Mouse (Mus musculus) hindbrain, postnatal 0 days (tissue): Measurements from ENCODE around the gene Flt4. TPM values are rescaled to one million over a fixed set of nuclear protein-coding genes. Genes with fewer than 3 reads are reported as not detected.

Experiments
- ATAC-seq: fragments of 200-750 bp; cut with Nextera tagmentation; 2 replicates; pipeline ENCODE4 v1.8.0; 2017; ENCODE audit warnings: mild to moderate bottlenecking, moderate TSS enrichment, moderate library complexity
- DNase-seq: peaks from one replicate; pipeline ENCODE4 v3.0.0-alpha.2; 2015; ENCODE audit warnings: low spot score
- H3K27ac ChIP-seq: fragments of 300-500 bp; sonication (generic); 2 replicates; pipeline ENCODE4 v1.5.1; 2014; ENCODE audit warnings: mild to moderate bottlenecking
- H3K27me3 ChIP-seq: fragments of 300-500 bp; sonication (generic); 2 replicates; pipeline ENCODE4 v1.6.1; 2014; ENCODE audit warnings: low read length, mixed read lengths; ENCODE audit not compliant: insufficient read depth
- H3K36me3 ChIP-seq: fragments of 300-500 bp; sonication (generic); 2 replicates; pipeline ENCODE4 v1.6.1; 2014; ENCODE audit warnings: low read length, mixed read lengths; ENCODE audit not compliant: insufficient read depth
- H3K4me1 ChIP-seq: fragments of 300-500 bp; sonication (generic); 2 replicates; pipeline ENCODE4 v1.6.1; 2014; ENCODE audit warnings: antibody characterized with exemption, low read length, mixed read lengths; ENCODE audit not compliant: insufficient read depth
- H3K4me2 ChIP-seq: fragments of 300-500 bp; sonication (generic); 2 replicates; pipeline ENCODE4 v1.6.1; 2014; ENCODE audit warnings: low read depth, mild to moderate bottlenecking, low read length, moderate library complexity, mixed read lengths
- H3K4me3 ChIP-seq: fragments of 300-500 bp; sonication (generic); 2 replicates; pipeline ENCODE4 v1.5.1; 2014; ENCODE audit warnings: low read length
- H3K9ac ChIP-seq: fragments of 300-500 bp; sonication (generic); replicated peaks from 2 replicates; pipeline ENCODE4 v1.6.1; 2014; ENCODE audit warnings: mild to moderate bottlenecking, low read length, moderate library complexity, mixed read lengths
- H3K9me3 ChIP-seq: fragments of 300-500 bp; sonication (generic); 2 replicates; pipeline ENCODE4 v1.6.1; 2016; ENCODE audit warnings: low read length, mixed read lengths
- CTCF ChIP-seq: IDR thresholded peaks from 2 replicates; pipeline ENCODE4 v1.5.1; 2016; ENCODE audit warnings: antibody characterized with exemption, control low read depth, low read depth
- WGBS: fragments of 180-500 bp; shearing (Covaris S2); extraction: QIAGEN DNeasy Blood & Tissue Kit; methylation state at CpG from one replicate; pipeline ENCODE4 v1.1.7; 2014; 5-methylcytosine and 5-hydroxymethylcytosine counted together
- polyA plus RNA-seq: library from polyadenylated mRNA; unstranded; fragments of >200 nt; fragmentation: Nextera tagmentation; extraction: Ambion mirVana; gene quantifications from 2 replicates; pipeline ENCODE4 v1.2.1, GENCODE M21; 2015
- total RNA-seq: library from RNA; depleted of rRNA; stranded (reverse); fragments of >200 nt; gene quantifications from 2 replicates; pipeline ENCODE4 v1.2.3, GENCODE M21; 2014

The Flt4 gene
- total and polyA plus RNA-seq, 2 experiments from 2014 or later = 1.2 to 2.5 TPM

DNA sequence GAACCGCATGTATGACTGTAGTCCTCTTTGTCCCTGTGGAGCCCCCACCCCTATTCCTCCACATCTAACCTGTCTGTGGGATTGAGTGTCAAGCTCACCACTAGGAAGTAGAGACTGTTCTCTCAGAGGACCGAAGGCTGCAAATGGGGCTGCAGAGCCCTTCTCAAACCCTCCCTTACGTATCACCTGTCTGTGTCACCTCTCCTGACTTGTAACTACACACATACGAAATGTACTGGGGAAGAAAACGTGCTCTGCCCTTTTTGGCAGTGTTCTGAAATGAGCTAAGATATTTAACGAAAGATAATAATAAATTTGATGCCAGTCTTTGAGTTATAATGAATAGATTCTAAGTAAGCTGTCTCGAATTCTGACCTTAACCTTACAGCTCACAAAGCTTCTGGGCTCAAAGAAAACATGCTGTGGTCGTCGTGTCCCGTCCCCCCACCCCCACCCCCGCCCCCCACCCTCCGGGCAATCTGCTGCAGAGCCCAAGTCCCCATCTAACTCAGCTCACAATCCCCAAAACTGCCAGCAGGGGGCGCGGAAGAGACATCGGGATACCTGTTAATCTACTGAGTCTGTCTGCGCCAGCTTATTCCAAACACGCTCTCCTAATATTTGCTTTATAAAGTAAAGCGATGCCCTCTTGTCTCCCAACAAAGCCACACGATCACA is 43.5 kb downstream of the Flt4 start:
- no peaks in the 10 kb centered on the region for H3K36me3 ChIP-seq
- H3K4me2 ChIP-seq = peak overlapping the region; percentile 46
- peak; percentile 78 for TF ChIP-seq CTCF
- peak; percentile 89 for DNase-seq
- ATAC-seq = peak; percentile 78
- H3K27me3 ChIP-seq = no peaks in the 10 kb centered on the region
- no peak overlapping the region for H3K27ac ChIP-seq
- no peaks in the 10 kb centered on the region for H3K9me3 ChIP-seq
- no peak overlapping the region for H3K4me3 ChIP-seq
- no peaks in the 10 kb centered on the region for H3K4me1 ChIP-seq
- no peak overlapping the region for H3K9ac ChIP-seq
- WGBS = 23% methylated on average over 19 of the region's 19 CpGs

DNA sequence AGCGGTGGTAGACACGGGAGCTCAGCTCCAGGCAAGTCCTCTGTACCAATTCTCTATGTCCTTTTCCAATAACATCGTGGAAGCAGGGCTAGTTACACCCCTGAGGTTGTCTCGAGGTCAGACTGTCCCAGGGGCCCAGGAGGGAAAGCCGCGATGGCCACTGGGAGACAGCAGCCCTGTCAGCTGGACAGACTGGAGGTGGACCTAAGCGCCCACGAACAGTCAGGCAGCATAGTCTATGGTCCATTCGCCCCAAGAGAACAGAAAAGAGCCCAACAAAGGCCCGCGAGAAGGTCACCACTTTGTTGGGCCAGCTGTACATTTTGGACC is 44.0 kb downstream of the Flt4 start:
- Histone ChIP-seq H3K4me3 (no peak overlapping the region), H3K9me3 (no peaks in the 10 kb centered on the region), H3K4me2 (peak overlapping the region; percentile 46), H3K9ac (no peak overlapping the region), H3K27ac (no peak overlapping the region), H3K4me1 (no peaks in the 10 kb centered on the region), H3K36me3 (no peaks in the 10 kb centered on the region), H3K27me3 (no peaks in the 10 kb centered on the region)
- no peak for TF ChIP-seq CTCF
- 42% methylated on average over 11 of the region's 11 CpGs for WGBS
- ATAC-seq (peak; percentile 36; the same call in 1 of the 2 replicates), DNase-seq (no peak)

DNA sequence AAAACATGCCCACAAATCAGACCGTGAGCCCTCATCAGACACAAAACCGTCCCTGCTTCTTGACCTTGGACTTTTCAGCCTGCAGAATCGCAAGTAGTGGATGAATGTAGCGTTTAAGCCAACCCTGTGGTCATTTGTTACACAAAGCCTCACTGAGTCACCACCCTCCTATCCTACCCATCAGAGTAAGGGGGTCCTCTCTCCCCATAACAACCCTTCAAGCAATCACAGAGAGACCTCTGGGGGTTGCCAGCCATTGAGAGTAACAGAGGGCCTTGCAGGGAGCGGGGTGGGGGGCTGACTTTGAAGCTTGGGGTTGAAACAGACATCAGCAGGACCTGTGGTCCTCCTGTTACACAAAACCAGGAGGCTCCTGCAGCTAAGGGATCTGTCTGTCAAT is 45.6 kb downstream of the Flt4 start:
- no peak overlapping the region for H3K4me3 ChIP-seq
- WGBS = 89% methylated on average over 5 of the region's 5 CpGs
- no peak for DNase-seq
- no peaks in the 10 kb centered on the region for H3K27me3 ChIP-seq
- no peak overlapping the region for H3K27ac ChIP-seq
- H3K4me2 ChIP-seq = no peak overlapping the region
- TF ChIP-seq CTCF = no peak
- no peak overlapping the region for H3K9ac ChIP-seq
- H3K4me1 ChIP-seq = no peaks in the 10 kb centered on the region
- no peaks in the 10 kb centered on the region for H3K9me3 ChIP-seq
- no peak for ATAC-seq
- no peaks in the 10 kb centered on the region for H3K36me3 ChIP-seq

DNA sequence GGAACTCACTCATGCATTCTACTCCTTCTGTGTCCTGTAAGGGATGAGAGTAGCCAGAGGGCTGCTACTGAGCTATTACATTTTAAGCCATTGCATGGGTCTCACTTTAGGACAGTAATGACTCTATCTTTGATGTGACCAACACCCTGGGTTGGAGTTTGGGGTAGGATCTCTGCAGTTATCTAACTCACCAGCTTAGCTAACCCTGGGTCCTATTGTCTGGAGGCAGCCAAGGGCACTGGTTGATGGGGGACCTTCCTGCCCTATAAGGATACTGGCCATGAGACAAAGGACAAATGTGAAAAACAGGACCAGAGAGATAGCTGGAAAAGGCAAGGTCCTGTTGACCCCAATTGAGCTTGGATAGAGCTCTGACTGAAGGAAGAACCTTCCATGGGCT is 46.4 kb downstream of the Flt4 start:
- Histone ChIP-seq H3K27ac (no peak overlapping the region), H3K9ac (no peak overlapping the region), H3K4me1 (no peaks in the 10 kb centered on the region), H3K9me3 (no peaks in the 10 kb centered on the region), H3K36me3 (no peaks in the 10 kb centered on the region), H3K4me2 (no peak overlapping the region), H3K27me3 (no peaks in the 10 kb centered on the region), H3K4me3 (no peak overlapping the region)
- TF ChIP-seq CTCF = no peak
- ATAC-seq = no peak
- DNase-seq = no peak

DNA sequence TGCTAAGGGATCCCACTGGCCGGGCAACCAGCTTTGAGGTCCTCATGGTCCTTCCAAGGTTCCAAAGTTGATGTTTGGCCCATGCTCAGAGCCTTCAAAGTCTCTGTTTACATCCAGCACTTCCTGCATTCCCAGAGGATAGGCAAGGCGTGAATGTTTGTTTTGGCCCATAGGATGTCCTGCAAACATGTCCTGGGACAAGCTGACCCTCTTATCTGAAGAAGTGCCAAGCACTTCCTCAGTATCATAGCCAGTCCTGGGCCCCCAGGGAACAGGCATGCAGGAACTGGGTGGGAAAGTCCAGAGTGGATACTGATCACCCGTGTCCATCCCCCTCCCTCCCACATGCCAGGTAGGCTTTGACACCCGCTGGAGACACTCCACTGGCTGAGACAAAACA is 49.0 kb downstream of the Flt4 start:
- no peak for TF ChIP-seq CTCF
- WGBS = 82% methylated on average over 4 of the region's 4 CpGs
- DNase-seq (no peak), ATAC-seq (no peak)
- H3K4me2 ChIP-seq = no peak overlapping the region
- H3K36me3 ChIP-seq = no peaks in the 10 kb centered on the region
- no peak overlapping the region for H3K4me3 ChIP-seq
- no peak overlapping the region for H3K9ac ChIP-seq
- no peaks in the 10 kb centered on the region for H3K27me3 ChIP-seq
- no peak overlapping the region for H3K27ac ChIP-seq
- no peaks in the 10 kb centered on the region for H3K4me1 ChIP-seq
- H3K9me3 ChIP-seq = no peaks in the 10 kb centered on the region

DNA sequence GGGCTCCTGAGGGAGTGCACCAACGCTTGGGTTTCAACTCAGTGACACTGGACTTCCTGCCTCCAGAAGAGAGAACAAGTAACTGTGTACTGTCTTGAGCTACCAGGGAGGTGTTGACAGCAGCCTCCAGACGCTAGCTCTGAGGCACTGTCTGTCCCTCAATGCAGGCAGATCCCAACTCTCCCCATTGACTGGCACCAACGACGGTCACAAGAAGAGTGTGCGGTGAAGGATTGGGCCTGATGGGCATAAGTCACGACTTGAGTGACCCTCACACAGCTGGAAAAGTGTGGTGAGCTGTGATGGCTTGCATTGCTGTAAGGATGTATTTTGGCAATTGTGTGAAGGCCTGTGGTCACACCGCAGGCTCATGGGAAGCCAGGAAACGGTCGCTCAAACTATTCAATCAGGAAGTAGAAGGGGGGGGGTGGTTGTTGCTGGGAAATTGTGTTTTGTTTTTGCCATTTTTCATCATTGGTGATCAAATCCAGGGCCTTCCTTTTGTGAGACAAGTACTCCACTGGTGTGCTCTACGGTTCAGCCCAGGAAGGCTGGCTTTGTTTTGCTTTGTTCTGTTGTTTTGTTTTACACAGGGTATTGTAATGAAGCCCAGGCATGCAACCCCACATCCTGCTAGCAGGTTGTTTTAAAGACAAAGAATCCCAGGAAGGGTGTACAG is 49.9 kb downstream of the Flt4 start:
- DNase-seq (no peak), ATAC-seq (no peak)
- no peak for TF ChIP-seq CTCF
- H3K9ac ChIP-seq = no peak overlapping the region
- H3K36me3 ChIP-seq = no peaks in the 10 kb centered on the region
- no peak overlapping the region for H3K27ac ChIP-seq
- H3K27me3 ChIP-seq = no peaks in the 10 kb centered on the region
- no peak overlapping the region for H3K4me2 ChIP-seq
- H3K4me1 ChIP-seq = no peaks in the 10 kb centered on the region
- H3K4me3 ChIP-seq = no peak overlapping the region
- 59% methylated on average over 10 of the region's 10 CpGs for WGBS
- H3K9me3 ChIP-seq = no peaks in the 10 kb centered on the region

DNA sequence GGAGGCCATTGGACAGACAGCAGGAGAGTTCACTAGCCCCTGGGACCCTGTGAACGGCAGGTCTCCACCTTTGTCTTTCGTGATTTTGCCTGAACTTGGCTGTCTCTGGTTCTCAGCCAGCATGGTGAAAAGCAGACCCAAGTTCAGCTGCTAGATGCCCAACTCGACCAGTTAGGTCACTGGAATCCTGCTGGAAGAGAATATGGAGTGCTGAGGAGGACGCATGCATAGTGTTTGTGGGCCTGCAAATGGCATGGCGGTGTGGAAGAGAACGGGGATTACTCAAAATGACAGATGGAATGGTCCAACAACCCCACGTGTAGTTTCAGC is 50.4 kb downstream of the Flt4 start:
- TF ChIP-seq CTCF = no peak
- Histone ChIP-seq H3K9me3 (no peaks in the 10 kb centered on the region), H3K9ac (no peak overlapping the region), H3K4me1 (no peaks in the 10 kb centered on the region), H3K4me2 (no peak overlapping the region), H3K27ac (no peak overlapping the region; the same call in 1 of the 2 replicates), H3K4me3 (no peak overlapping the region), H3K27me3 (no peaks in the 10 kb centered on the region), H3K36me3 (no peaks in the 10 kb centered on the region)
- ATAC-seq = no peak
- no peak for DNase-seq
- 61% methylated on average over 7 of the region's 7 CpGs for WGBS
